ENCODE assay signal across 16 mouse cellular contexts in the genomic region with DNA sequence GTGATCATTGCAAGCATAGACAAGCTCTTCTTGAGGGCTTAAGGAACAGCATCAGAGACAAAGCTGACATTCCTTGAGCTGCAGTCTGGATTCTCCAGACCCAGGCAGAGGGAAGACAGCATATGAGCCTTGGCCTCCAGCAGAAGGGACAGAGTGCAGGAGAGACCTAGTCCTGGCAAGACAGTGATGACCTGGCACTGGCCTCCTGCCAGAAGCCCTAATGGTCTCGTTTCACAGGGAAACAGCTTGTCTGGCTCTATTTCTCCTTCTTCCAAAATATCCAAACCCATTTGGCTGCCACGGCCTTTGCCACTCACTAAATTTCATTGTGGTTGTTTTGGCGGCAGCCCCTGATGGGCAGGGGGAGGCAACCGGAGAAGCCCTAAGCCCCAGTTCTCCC. TPM values are rescaled to one million over a fixed set of nuclear protein-coding genes. Genes with fewer than 3 reads are reported as not detected.
A peak's percentile ranks its signal among the peaks of the same experiment; 100 is the strongest.
DNase-seq lines count a peak whose midpoint lies in the region; ATAC-seq lines count a peak whose summit lies in the region.
"Had no signal": no experiment of that assay in that cellular context is flagged by ENCODE, and none has a peak within 500 bp of the region (broad histone marks: within the 10 kb centered on the region; RNA-seq: fewer than 3 reads in every experiment).

No protein-coding gene starts in this region.

- peak; percentile 8 to 24 for DNase-seq in cerebellum, adult 18-20 months
- DNase-seq in left cerebral cortex, postnatal 4 days = peak; percentile 60
- no peak for DNase-seq in left cerebral cortex, postnatal 25 days (ENCODE audit: low spot score in 2 of 2)
- DNase-seq in cerebellum, postnatal 25 days = peak; percentile 27 to 57
- peak; percentile 89 to 92 for DNase-seq in kidney, postnatal 36 days
- no peak for DNase-seq in Muller cell, postnatal 12 days (ENCODE audit: inconsistent ontology term)
- no peak for DNase-seq in layer of hippocampus, adult 8-10 months (ENCODE audit: low spot score in 2 of 2)
- DNase-seq: heart, postnatal 36 days; lung, adult 18-20 months; lung, postnatal 36 days; right cerebral cortex, postnatal 4 days; thymus, adult 2 months had no signal

- ATAC-seq in cerebellum, adult (ENCODE audit: insufficient number of reproducible peaks, low FRiP score, low TSS enrichment) = no peak
- ATAC-seq: inflammation-experienced regulatory T-cells, adult 6 months; Patski had no signal

- intact Hi-C loops in left cerebral cortex, postnatal 4 days (cut with DNase I) = no loop called here
- intact Hi-C loops in left cerebral cortex, postnatal 25 days (cut with DNase I) = no loop called here

RNA-seq across cellular contexts. Expression of a gene that starts 36.1 kb away (rescaled TPM):
- under 1 TPM; 0.26 to 0.36 TPM for total RNA-seq in left cerebral cortex, postnatal 4 days (2021)
- total RNA-seq in left cerebral cortex, postnatal 25 days (2021) = under 1 TPM; 0.11 to 0.16 TPM
- total RNA-seq in layer of hippocampus, adult 8-10 months (2022) = under 1 TPM in 2 of 4 experiments, not detected in 2; 0.30 to 0.36 TPM
- total RNA-seq: common myeloid progenitor, adult 5-6 weeks; heart, postnatal 36 days had no signal

Comparison
In these comparisons a context has a peak if more than half of its experiments do, and no peak if none do; other contexts are left out.
1. DNase-seq: peak in cerebellum, adult 18-20 months (2 of 2), left cerebral cortex, postnatal 4 days (single experiment), cerebellum, postnatal 25 days (2 of 2) and kidney, postnatal 36 days (2 of 2); none in left cerebral cortex, postnatal 25 days (0 of 2), Muller cell, postnatal 12 days (single experiment) and layer of hippocampus, adult 8-10 months (0 of 2).